Mouse (Mus musculus) limb, embryonic 11.5 days (tissue): ENCODE data around the gene Zcchc3. TPM values are rescaled to one million over a fixed set of nuclear protein-coding genes. Genes with fewer than 3 reads are reported as not detected.

ENCODE experiments used
- ATAC-seq: fragments of 200-750 bp; cut with Nextera tagmentation; 2 replicates; pipeline ENCODE4 v1.8.0; 2017; ENCODE audit warnings: low read depth; ENCODE audit not compliant: insufficient number of reproducible peaks, low FRiP score, low TSS enrichment
- DNase-seq: peaks from one replicate; pipeline ENCODE4 v3.0.0-alpha.2; 2015; ENCODE audit warnings: low spot score
- H3K27ac ChIP-seq: fragments of 300-500 bp; sonication (generic); replicated peaks from 2 replicates; pipeline ENCODE4 v1.5.1; 2014; ENCODE audit warnings: low read depth, mild to moderate bottlenecking, low read length
- H3K27me3 ChIP-seq: fragments of 300-500 bp; sonication (generic); 2 replicates; pipeline ENCODE4 v1.6.1; 2014; ENCODE audit warnings: mild to moderate bottlenecking, low read length, mixed read lengths; ENCODE audit not compliant: control insufficient read depth, insufficient read depth
- H3K36me3 ChIP-seq: fragments of 300-500 bp; sonication (generic); 2 replicates; pipeline ENCODE4 v1.6.1; 2014; ENCODE audit warnings: mild to moderate bottlenecking, low read length, moderate library complexity, mixed read lengths; ENCODE audit not compliant: control insufficient read depth, insufficient read depth
- H3K4me1 ChIP-seq: fragments of 300-500 bp; sonication (generic); 2 replicates; pipeline ENCODE4 v1.6.1; 2014; ENCODE audit warnings: low read length, mixed read lengths; ENCODE audit not compliant: control insufficient read depth, insufficient read depth
- H3K4me2 ChIP-seq: fragments of 300-500 bp; sonication (generic); 2 replicates; pipeline ENCODE4 v1.6.1; 2014; ENCODE audit warnings: low read depth, mild to moderate bottlenecking, moderate library complexity; ENCODE audit not compliant: severe bottlenecking
- H3K4me3 ChIP-seq: fragments of 300-500 bp; sonication (generic); 2 replicates; pipeline ENCODE4 v1.5.1; 2014; ENCODE audit warnings: low read depth, low read length
- H3K9ac ChIP-seq: fragments of 300-500 bp; sonication (generic); 2 replicates; pipeline ENCODE4 v1.6.1; 2014; ENCODE audit warnings: mild to moderate bottlenecking, low read length
- H3K9me3 ChIP-seq: fragments of 300-500 bp; sonication (generic); 2 replicates; pipeline ENCODE4 v1.6.1; 2016; ENCODE audit warnings: low read length; ENCODE audit not compliant: control insufficient read depth
- WGBS: fragments of 180-500 bp; shearing (Covaris S2); extraction: QIAGEN DNeasy Blood & Tissue Kit; methylation state at CpG from one replicate; pipeline ENCODE4 v1.1.7; 2014; 5-methylcytosine and 5-hydroxymethylcytosine counted together
- polyA plus RNA-seq: library from polyadenylated mRNA; unstranded; fragments of >200 nt; fragmentation: Nextera tagmentation; extraction: Ambion mirVana; gene quantifications from 2 replicates; pipeline ENCODE4 v1.2.1, GENCODE M21; 2014

Zcchc3 gene
- polyA plus RNA-seq, 1 experiment from 2014 or later: 69.4 TPM

GRCm38 (mm10) chr2:152384191-152384590 is 30.6 kb downstream of the Zcchc3 start:
- H3K4me3 ChIP-seq: no peak overlapping the region
- no peaks in the 10 kb centered on the region for H3K27me3 ChIP-seq
- no peak overlapping the region for H3K9ac ChIP-seq
- H3K27ac ChIP-seq: no peak overlapping the region
- H3K36me3 ChIP-seq: no peaks in the 10 kb centered on the region; the same call in 1 of the 2 replicates
- no peak overlapping the region for H3K4me2 ChIP-seq
- no peaks in the 10 kb centered on the region for H3K4me1 ChIP-seq
- DNase-seq (no peak), ATAC-seq (no peak)
- H3K9me3 ChIP-seq: no peaks in the 10 kb centered on the region
- WGBS: 77% methylated on average over 4 of the region's 4 CpGs

GRCm38 (mm10) chr2:152376345-152376741 is 38.5 kb downstream of the Zcchc3 start, which contains the start of gene Nrsn2:
Gene Nrsn2, minus strand, starts transcription at chr2:152376638.
- peak within 1 kb of the TSS; percentile 15 for H3K4me3 ChIP-seq
- peaks cover 3% of the 10 kb centered on the region; the same call in 1 of the 2 replicates for H3K27me3 ChIP-seq
- peak within 1 kb of the TSS; percentile 22 for H3K9ac ChIP-seq
- no peaks in the 10 kb centered on the region for H3K9me3 ChIP-seq
- peak within 1 kb of the TSS; percentile 42 for H3K4me2 ChIP-seq
- no peak within 1 kb of the TSS for H3K27ac ChIP-seq
- 1% methylated on average over 15 of the region's 16 CpGs for WGBS
- peak; percentile 78 for ATAC-seq
- H3K4me1 ChIP-seq: peaks cover 17% of the 10 kb centered on the region; the same call in 1 of the 2 replicates
- DNase-seq: peak; percentile 58
- no peaks in the 10 kb centered on the region; the same call in 1 of the 2 replicates for H3K36me3 ChIP-seq

- Histone ChIP-seq H3K9ac (peak overlapping the region; percentile 22), H3K27ac (no peak overlapping the region), H3K4me3 (peak overlapping the region; percentile 15), H3K36me3 (no peaks in the 10 kb centered on the region; the same call in 1 of the 2 replicates), H3K27me3 (peaks cover 3% of the 10 kb centered on the region; the same call in 1 of the 2 replicates), H3K9me3 (no peaks in the 10 kb centered on the region), H3K4me1 (peaks cover 17% of the 10 kb centered on the region; the same call in 1 of the 2 replicates), H3K4me2 (peak overlapping the region; percentile 42)
- peak; percentile 72 for DNase-seq
- peak; percentile 61 for ATAC-seq
- WGBS: 3% methylated on average over 21 of the region's 21 CpGs
Observed at GRCm38 (mm10) chr2:152375652-152376344, 39.0 kb downstream of the Zcchc3 start.

- peaks cover 19% of the 10 kb centered on the region; the same call in 1 of the 2 replicates for H3K4me1 ChIP-seq
- H3K9ac ChIP-seq: no peak overlapping the region
- DNase-seq (no peak), ATAC-seq (no peak)
- peaks cover 3% of the 10 kb centered on the region; the same call in 1 of the 2 replicates for H3K27me3 ChIP-seq
- no peaks in the 10 kb centered on the region for H3K36me3 ChIP-seq
- 82% methylated on average over 9 of the region's 9 CpGs for WGBS
- no peaks in the 10 kb centered on the region for H3K9me3 ChIP-seq
- H3K4me2 ChIP-seq: no peak overlapping the region
- H3K4me3 ChIP-seq: no peak overlapping the region
- no peak overlapping the region for H3K27ac ChIP-seq
Observed at GRCm38 (mm10) chr2:152373547-152373946, 41.3 kb downstream of the Zcchc3 start.

- H3K27ac ChIP-seq: no peak overlapping the region
- peaks cover 3% of the 10 kb centered on the region; the same call in 1 of the 2 replicates for H3K27me3 ChIP-seq
- no peak overlapping the region for H3K4me3 ChIP-seq
- no peak for DNase-seq
- no peaks in the 10 kb centered on the region for H3K9me3 ChIP-seq
- no peak for ATAC-seq
- no peaks in the 10 kb centered on the region for H3K36me3 ChIP-seq
- 70% methylated on average over 4 of the region's 4 CpGs for WGBS
- peaks cover 19% of the 10 kb centered on the region; the same call in 1 of the 2 replicates for H3K4me1 ChIP-seq
- H3K9ac ChIP-seq: no peak overlapping the region
- no peak overlapping the region for H3K4me2 ChIP-seq
Observed at GRCm38 (mm10) chr2:152372661-152373060, 42.2 kb downstream of the Zcchc3 start.

- H3K9me3 ChIP-seq: no peaks in the 10 kb centered on the region
- H3K9ac ChIP-seq: no peak overlapping the region
- no peak for ATAC-seq
- H3K36me3 ChIP-seq: no peaks in the 10 kb centered on the region
- no peak for DNase-seq
- peaks cover 3% of the 10 kb centered on the region; the same call in 1 of the 2 replicates for H3K27me3 ChIP-seq
- H3K4me3 ChIP-seq: no peak overlapping the region
- H3K4me2 ChIP-seq: no peak overlapping the region
- WGBS: 85% methylated on average over 7 of the region's 7 CpGs
- no peak overlapping the region for H3K27ac ChIP-seq
- H3K4me1 ChIP-seq: peaks cover 19% of the 10 kb centered on the region; the same call in 1 of the 2 replicates
Observed at GRCm38 (mm10) chr2:152372104-152372503, 42.7 kb downstream of the Zcchc3 start.

GRCm38 (mm10) chr2:152368532-152369140 is 46.2 kb downstream of the Zcchc3 start:
- no peaks in the 10 kb centered on the region for H3K9me3 ChIP-seq
- H3K27ac ChIP-seq: no peak overlapping the region
- H3K4me2 ChIP-seq: no peak overlapping the region
- H3K36me3 ChIP-seq: no peaks in the 10 kb centered on the region
- H3K4me3 ChIP-seq: no peak overlapping the region
- 30% methylated on average over 14 of the region's 14 CpGs for WGBS
- no peak for ATAC-seq
- H3K9ac ChIP-seq: no peak overlapping the region
- peak; percentile 80 for DNase-seq
- 0 out of 2 replicates have a peak, but pooled peaks cover 2% of the 10 kb centered on the region for H3K4me1 ChIP-seq
- no peaks in the 10 kb centered on the region for H3K27me3 ChIP-seq

- H3K27ac ChIP-seq: no peak overlapping the region
- 0 out of 2 replicates have a peak, but pooled peaks cover 2% of the 10 kb centered on the region for H3K4me1 ChIP-seq
- H3K27me3 ChIP-seq: no peaks in the 10 kb centered on the region
- no peak overlapping the region for H3K9ac ChIP-seq
- DNase-seq (no peak), ATAC-seq (no peak)
- no peaks in the 10 kb centered on the region for H3K9me3 ChIP-seq
- H3K4me3 ChIP-seq: no peak overlapping the region
- no peak overlapping the region for H3K4me2 ChIP-seq
- 78% methylated on average over 5 of the region's 5 CpGs for WGBS
- no peaks in the 10 kb centered on the region for H3K36me3 ChIP-seq
Observed at GRCm38 (mm10) chr2:152367917-152368316, 46.9 kb downstream of the Zcchc3 start.
